Mouse (Mus musculus) heart, postnatal 0 days (tissue): ENCODE data around the gene Gzme.

ENCODE experiments used
- CTCF ChIP-seq: IDR thresholded peaks from 2 replicates; pipeline ENCODE4 v1.5.1; 2016; ENCODE audit warnings: antibody characterized with exemption, control low read depth, low read depth
- EP300 ChIP-seq: IDR thresholded peaks from 2 replicates; pipeline ENCODE4 v1.6.1; 2016; ENCODE audit warnings: antibody characterized with exemption, low read depth

DNA sequence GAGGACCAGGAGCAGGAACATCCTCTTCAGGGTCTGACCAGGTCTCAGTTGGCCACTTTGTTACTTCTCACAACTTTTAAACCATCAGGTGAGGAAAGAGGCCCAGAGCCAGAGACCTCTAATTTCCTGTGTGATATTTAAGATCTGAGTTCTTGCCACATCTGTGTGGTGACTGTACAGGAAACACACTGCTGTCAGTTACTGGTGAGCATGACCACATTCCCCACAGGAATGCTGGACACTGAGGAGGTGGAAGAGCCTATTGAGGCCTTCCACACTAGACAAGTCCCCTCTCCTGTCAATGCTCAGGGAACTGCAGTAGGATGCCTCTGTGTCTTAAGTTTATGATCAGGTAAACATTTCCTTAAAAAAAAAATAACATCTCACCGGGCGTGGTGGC is 35.3 kb downstream of the Gzme start, which contains the start of gene Mcpt8:
- TF ChIP-seq CTCF: no peak
- TF ChIP-seq EP300: no peak
